Mouse (Mus musculus) inflammation-experienced regulatory T-cells, adult 6 months (primary cell): Measurements from ENCODE around the gene Efcab3. TPM values are rescaled to one million over a fixed set of nuclear protein-coding genes. Genes with fewer than 3 reads are reported as not detected.

Experiments
- ATAC-seq: one replicate; pipeline ENCODE4 v1.8.0; 2017
- polyA plus RNA-seq, 3 experiments: library from polyadenylated mRNA; unstranded; fragments of 100-300 nt; shearing (Covaris generic); gene quantifications; one replicate each; pipeline ENCODE4 v1.2.1; 2017

Gene Efcab3
- polyA plus RNA-seq, 3 experiments from 2014 or later = not detected

- ATAC-seq = no peak
Observed at GRCm38 (mm10) chr11:105149353-105149752, 86.0 kb downstream of the Efcab3 start.

GRCm38 (mm10) chr11:105149766-105150165 lies 86.4 kb downstream of the Efcab3 start:
- no peak for ATAC-seq

- no peak for ATAC-seq
Observed at GRCm38 (mm10) chr11:105150691-105151090, 87.3 kb downstream of the Efcab3 start.

GRCm38 (mm10) chr11:105151226-105152016 lies 88.0 kb downstream of the Efcab3 start:
- peak; percentile 28 for ATAC-seq

- no peak for ATAC-seq
Observed at GRCm38 (mm10) chr11:105152017-105152300, 88.6 kb downstream of the Efcab3 start.

GRCm38 (mm10) chr11:105152357-105152899 lies 89.0 kb downstream of the Efcab3 start:
- no peak for ATAC-seq

GRCm38 (mm10) chr11:105153068-105153833 lies 89.9 kb downstream of the Efcab3 start:
- ATAC-seq = no peak

- ATAC-seq = no peak
Observed at GRCm38 (mm10) chr11:105155915-105156314, 92.5 kb downstream of the Efcab3 start.

- ATAC-seq = no peak
Observed at GRCm38 (mm10) chr11:105156748-105157267, 93.4 kb downstream of the Efcab3 start.

GRCm38 (mm10) chr11:105158047-105158446 lies 94.7 kb downstream of the Efcab3 start:
- no peak for ATAC-seq

- no peak for ATAC-seq
Observed at GRCm38 (mm10) chr11:105159673-105160360, 96.4 kb downstream of the Efcab3 start.

GRCm38 (mm10) chr11:105161411-105161810 lies 98.0 kb downstream of the Efcab3 start:
- ATAC-seq = no peak

GRCm38 (mm10) chr11:105164516-105165510 lies 101.4 kb downstream of the Efcab3 start:
- no peak for ATAC-seq

- no peak for ATAC-seq
Observed at GRCm38 (mm10) chr11:105166780-105167179, 103.4 kb downstream of the Efcab3 start.

Other genes starting within 250 kb of the Efcab3 start
- 10 to 100 TPM; 12.5 to 21.4 (median 20.0) TPM for gene Mettl2, start 62.8 kb downstream of the Efcab3 start, polyA plus RNA-seq
- not detected for gene Gm10842, start 83.3 kb downstream of the Efcab3 start, polyA plus RNA-seq
- 10 to 100 TPM; 18.1 to 28.7 (median 20.4) TPM for gene Tlk2, start 115.2 kb downstream of the Efcab3 start, polyA plus RNA-seq
- gene Mrc2, start 229.1 kb downstream of the Efcab3 start, polyA plus RNA-seq = not detected